ENCODE assay signal across 11 mouse cellular contexts in genomic region chr3:95902643-95903042, GRCm38 (mm10). TPM values are rescaled to one million over a fixed set of nuclear protein-coding genes. Genes with fewer than 3 reads are reported as not detected.
DNase-seq lines count a peak whose midpoint lies in the region; ATAC-seq lines count a peak whose summit lies in the region.
"Had no signal": no experiment of that assay in that cellular context is flagged by ENCODE, and none has a peak within 500 bp of the region (broad histone marks: within the 10 kb centered on the region; RNA-seq: fewer than 3 reads in every experiment).

No protein-coding gene starts in this region.

- peaks cover 12% of the 10 kb centered on the region for H3K27me3 ChIP-seq in kidney, embryonic 15.5 days
- H3K27me3 ChIP-seq in embryonic facial prominence, embryonic 11.5 days (ENCODE audit: control insufficient read depth, insufficient read depth, low read length), result no peaks in the 10 kb centered on the region
- H3K27me3 ChIP-seq in limb, embryonic 10.5 days (ENCODE audit: low read depth, poor library complexity, severe bottlenecking), result 0 out of 2 replicates have a peak, but pooled peaks cover 4% of the 10 kb centered on the region

- no peak for ATAC-seq in kidney, embryonic 15.5 days (replicated peaks; ENCODE audit: low FRiP score)
- no peak for ATAC-seq in embryonic facial prominence, embryonic 11.5 days (replicated peaks; ENCODE audit: insufficient number of reproducible peaks, low FRiP score, low TSS enrichment, low read depth)
- ATAC-seq in erythroid progenitor cell, adult 5-6 weeks (replicated peaks; ENCODE audit: low FRiP score, poor library complexity, severe bottlenecking), result no peak
- ATAC-seq: intestine, postnatal 0 days had no signal

- H3K27ac ChIP-seq in kidney, embryonic 15.5 days, result peak overlapping the region; percentile 72
- H3K27ac ChIP-seq in embryonic facial prominence, embryonic 11.5 days (replicated peaks; ENCODE audit: low read depth, low read length), result no peak overlapping the region
- peak overlapping the region; percentile 96 for H3K27ac ChIP-seq in limb, embryonic 10.5 days

- peak; percentile 24 for DNase-seq in embryo, embryonic 9.5 days (ENCODE audit: extremely low spot score)
- DNase-seq in embryo, embryonic 10 days (ENCODE audit: low spot score), result no peak
- DNase-seq in kidney, adult 18-20 months, result no peak
- DNase-seq in embryonic facial prominence, embryonic 11.5 days (ENCODE audit: low spot score), result no peak
- no peak for DNase-seq in limb, embryonic 10.5 days (ENCODE audit: low spot score)
- DNase-seq in left cerebral cortex, postnatal 10 days (ENCODE audit: extremely low spot score in 1 of 2, low spot score in 2 of 2), result no peak
- DNase-seq: cerebellum, adult 11-12 months had no signal

- H3K9me3 ChIP-seq in kidney, embryonic 15.5 days (replicated peaks), result no peaks in the 10 kb centered on the region
- no peaks in the 10 kb centered on the region for H3K9me3 ChIP-seq in embryonic facial prominence, embryonic 11.5 days (replicated peaks; ENCODE audit: control insufficient read depth, low read length)
- no peaks in the 10 kb centered on the region for H3K9me3 ChIP-seq in limb, embryonic 10.5 days (replicated peaks)
- H3K9me3 ChIP-seq: G1E had no signal

- H3K4me1 ChIP-seq in kidney, embryonic 15.5 days, result peaks cover 77% of the 10 kb centered on the region
- peaks cover 2% of the 10 kb centered on the region for H3K4me1 ChIP-seq in embryonic facial prominence, embryonic 11.5 days (ENCODE audit: control insufficient read depth, insufficient read depth, low read length)
- H3K4me1 ChIP-seq in limb, embryonic 10.5 days, result peaks cover 61% of the 10 kb centered on the region

- peak overlapping the region; percentile 76 for H3K4me2 ChIP-seq in kidney, embryonic 15.5 days
- H3K4me2 ChIP-seq in embryonic facial prominence, embryonic 11.5 days (ENCODE audit: low read depth, low read length), result peak overlapping the region; percentile 85

- no peak overlapping the region for H3K9ac ChIP-seq in kidney, embryonic 15.5 days
- H3K9ac ChIP-seq in embryonic facial prominence, embryonic 11.5 days (replicated peaks; ENCODE audit: low read length), result peak overlapping the region; percentile 41

- H3K4me3 ChIP-seq in kidney, embryonic 15.5 days (replicated peaks), result no peak overlapping the region
- peak overlapping the region; percentile 46; the same call in 1 of the 2 replicates for H3K4me3 ChIP-seq in embryonic facial prominence, embryonic 11.5 days (ENCODE audit: low read depth, low read length)
- peak overlapping the region; percentile 60 for H3K4me3 ChIP-seq in limb, embryonic 10.5 days

- intact Hi-C loops in left cerebral cortex, postnatal 10 days (cut with DNase I), result no loop called here

- H3K36me3 ChIP-seq in kidney, embryonic 15.5 days, result peaks cover 9% of the 10 kb centered on the region; the same call in 1 of the 2 replicates
- no peaks in the 10 kb centered on the region for H3K36me3 ChIP-seq in embryonic facial prominence, embryonic 11.5 days (replicated peaks; ENCODE audit: control insufficient read depth, insufficient read depth, low read depth, low read length)
- peaks cover 47% of the 10 kb centered on the region for H3K36me3 ChIP-seq in limb, embryonic 10.5 days

- WGBS in kidney, embryonic 15.5 days, result 21% methylated on average over 6 of the region's 6 CpGs
- WGBS in embryonic facial prominence, embryonic 11.5 days, result 28% methylated on average over 6 of the region's 6 CpGs
- WGBS in limb, embryonic 10.5 days, result 40% methylated on average over 6 of the region's 6 CpGs

RNA-seq across cellular contexts. Expression of gene Car14, which starts 1.8 kb away (rescaled TPM):
- 17.3 and 22.5 TPM in 2 replicates for polyA plus RNA-seq in kidney, embryonic 15.5 days (2015; fragmentation: Nextera tagmentation; extraction: Ambion mirVana)
- polyA plus RNA-seq in embryonic facial prominence, embryonic 11.5 days (2014; fragmentation: Nextera tagmentation; extraction: Ambion mirVana), result 67.8 and 80.0 TPM in 2 replicates
- 161 and 187 TPM in 2 replicates for polyA plus RNA-seq in limb, embryonic 10.5 days (2016; fragmentation: Nextera tagmentation; extraction: Ambion mirVana)
- total RNA-seq in erythroid progenitor cell, adult 5-6 weeks (2015; ENCODE audit: low replicate concordance), result not detected in 2 replicates
- total RNA-seq in erythroid progenitor cell, adult 5-6 weeks (2017; ENCODE audit: low replicate concordance), result not detected in 2 replicates
- 1 to 10 TPM; 1.7 to 3.2 TPM for total RNA-seq in left cerebral cortex, postnatal 10 days (2021)
- polyA plus RNA-seq: G1E had no signal

RNA-seq across cellular contexts. Expression of gene Aph1a, which starts 8.9 kb away (rescaled TPM):
- polyA plus RNA-seq in kidney, embryonic 15.5 days (2015; fragmentation: Nextera tagmentation; extraction: Ambion mirVana), result 37.4 and 40.8 TPM in 2 replicates
- polyA plus RNA-seq in embryonic facial prominence, embryonic 11.5 days (2014; fragmentation: Nextera tagmentation; extraction: Ambion mirVana), result 31.8 and 33.3 TPM in 2 replicates
- polyA plus RNA-seq in limb, embryonic 10.5 days (2016; fragmentation: Nextera tagmentation; extraction: Ambion mirVana), result 24.3 and 24.5 TPM in 2 replicates
- 7.6 and 8.0 TPM in 2 replicates for total RNA-seq in erythroid progenitor cell, adult 5-6 weeks (2015; ENCODE audit: low replicate concordance)
- total RNA-seq in erythroid progenitor cell, adult 5-6 weeks (2017; ENCODE audit: low replicate concordance), result 9.6 and 14.6 TPM in 2 replicates
- 10 to 100 TPM; 88.4 to 92.6 TPM for total RNA-seq in left cerebral cortex, postnatal 10 days (2021)

RNA-seq across cellular contexts. Expression of gene BC028528, which starts 10.8 kb away (rescaled TPM):
- 38.0 and 42.3 TPM in 2 replicates for polyA plus RNA-seq in kidney, embryonic 15.5 days (2015; fragmentation: Nextera tagmentation; extraction: Ambion mirVana)
- polyA plus RNA-seq in embryonic facial prominence, embryonic 11.5 days (2014; fragmentation: Nextera tagmentation; extraction: Ambion mirVana), result 7.8 and 10.2 TPM in 2 replicates
- 7.9 and 11.4 TPM in 2 replicates for polyA plus RNA-seq in limb, embryonic 10.5 days (2016; fragmentation: Nextera tagmentation; extraction: Ambion mirVana)
- 8.8 and 10.1 TPM in 2 replicates for total RNA-seq in erythroid progenitor cell, adult 5-6 weeks (2015; ENCODE audit: low replicate concordance)
- total RNA-seq in erythroid progenitor cell, adult 5-6 weeks (2017; ENCODE audit: low replicate concordance), result 5.8 and 26.0 TPM in 2 replicates
- total RNA-seq in left cerebral cortex, postnatal 10 days (2021), result 1 to 10 TPM; 8.1 to 9.1 TPM
- polyA plus RNA-seq: G1E had no signal

RNA-seq across cellular contexts. Expression of gene Ciart, which starts 20.6 kb away (rescaled TPM):
- polyA plus RNA-seq in kidney, embryonic 15.5 days (2015; fragmentation: Nextera tagmentation; extraction: Ambion mirVana), result 5.9 and 6.6 TPM in 2 replicates
- 6.3 and 7.7 TPM in 2 replicates for polyA plus RNA-seq in embryonic facial prominence, embryonic 11.5 days (2014; fragmentation: Nextera tagmentation; extraction: Ambion mirVana)
- polyA plus RNA-seq in limb, embryonic 10.5 days (2016; fragmentation: Nextera tagmentation; extraction: Ambion mirVana), result 8.8 and 10.5 TPM in 2 replicates
- not detected in 2 replicates for total RNA-seq in erythroid progenitor cell, adult 5-6 weeks (2015; ENCODE audit: low replicate concordance)
- total RNA-seq in erythroid progenitor cell, adult 5-6 weeks (2017; ENCODE audit: low replicate concordance), result 1.8 TPM in 1 of 2 replicates, not detected in the other
- 10 to 100 TPM in 1 of 2 experiments, 1 to 10 TPM in 1; 9.4 to 11.4 TPM for total RNA-seq in left cerebral cortex, postnatal 10 days (2021)

RNA-seq across cellular contexts. Expression of gene Anp32e, which starts 26.4 kb away (rescaled TPM):
- 247 and 264 TPM in 2 replicates for polyA plus RNA-seq in kidney, embryonic 15.5 days (2015; fragmentation: Nextera tagmentation; extraction: Ambion mirVana)
- 120 and 128 TPM in 2 replicates for polyA plus RNA-seq in embryonic facial prominence, embryonic 11.5 days (2014; fragmentation: Nextera tagmentation; extraction: Ambion mirVana)
- polyA plus RNA-seq in limb, embryonic 10.5 days (2016; fragmentation: Nextera tagmentation; extraction: Ambion mirVana), result 344 and 367 TPM in 2 replicates
- total RNA-seq in erythroid progenitor cell, adult 5-6 weeks (2015; ENCODE audit: low replicate concordance), result 153 and 197 TPM in 2 replicates
- 541 and 717 TPM in 2 replicates for total RNA-seq in erythroid progenitor cell, adult 5-6 weeks (2017; ENCODE audit: low replicate concordance)
- 100 to 1,000 TPM; 104 to 106 TPM for total RNA-seq in left cerebral cortex, postnatal 10 days (2021)
